Mouse (Mus musculus): ENCODE measurements around the gene Olfr1396. TPM values are rescaled to one million over a fixed set of nuclear protein-coding genes. Genes with fewer than 3 reads are reported as not detected.

Gene Olfr1396
- polyA plus RNA-seq (2012; ENCODE audit: insufficient read depth, low replicate concordance), result not detected in 2 replicates

DNA sequence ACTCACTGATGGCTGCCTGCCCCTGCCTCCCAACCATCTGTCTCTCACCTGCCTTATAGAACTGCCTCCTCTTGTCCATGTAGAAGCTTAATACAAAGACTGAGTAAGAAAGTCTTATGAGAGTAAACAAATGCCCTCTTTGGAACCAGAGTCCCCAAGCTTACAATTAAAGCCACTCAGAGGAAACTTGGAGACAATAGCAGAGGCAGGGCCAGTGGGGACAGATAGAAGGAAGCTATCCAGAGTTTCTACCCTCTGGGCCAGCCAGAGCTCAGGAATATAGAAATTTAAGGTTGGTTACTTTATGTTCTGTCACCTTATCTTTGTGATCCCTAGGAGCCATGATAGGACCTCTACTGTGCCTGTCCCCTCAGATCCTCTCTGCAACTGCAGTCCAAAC lies at the start of gene Olfr1396:
Gene Olfr1396 (minus strand): TSS at position 101 of the 400 bp plus-strand sequence.
- peaks cover 35% of the 10 kb centered on the region for H3K36me3 ChIP-seq (replicated peaks; ENCODE audit: low read length)
- no peaks in the 10 kb centered on the region for H3K27me3 ChIP-seq (replicated peaks)
- H3K4me1 ChIP-seq, result peaks cover 28% of the 10 kb centered on the region
- H3K9me3 ChIP-seq, result no peaks in the 10 kb centered on the region
- H3K4me3 ChIP-seq (replicated peaks), result no peak within 1 kb of the TSS
- no peak for TF ChIP-seq FLI1 (IDR thresholded peaks at IDR 0.05; ENCODE audit: low read length)
- TF ChIP-seq GATA1 (IDR thresholded peaks at IDR 0.05; ENCODE audit: borderline replicate concordance, low read length), result no peak

DNA sequence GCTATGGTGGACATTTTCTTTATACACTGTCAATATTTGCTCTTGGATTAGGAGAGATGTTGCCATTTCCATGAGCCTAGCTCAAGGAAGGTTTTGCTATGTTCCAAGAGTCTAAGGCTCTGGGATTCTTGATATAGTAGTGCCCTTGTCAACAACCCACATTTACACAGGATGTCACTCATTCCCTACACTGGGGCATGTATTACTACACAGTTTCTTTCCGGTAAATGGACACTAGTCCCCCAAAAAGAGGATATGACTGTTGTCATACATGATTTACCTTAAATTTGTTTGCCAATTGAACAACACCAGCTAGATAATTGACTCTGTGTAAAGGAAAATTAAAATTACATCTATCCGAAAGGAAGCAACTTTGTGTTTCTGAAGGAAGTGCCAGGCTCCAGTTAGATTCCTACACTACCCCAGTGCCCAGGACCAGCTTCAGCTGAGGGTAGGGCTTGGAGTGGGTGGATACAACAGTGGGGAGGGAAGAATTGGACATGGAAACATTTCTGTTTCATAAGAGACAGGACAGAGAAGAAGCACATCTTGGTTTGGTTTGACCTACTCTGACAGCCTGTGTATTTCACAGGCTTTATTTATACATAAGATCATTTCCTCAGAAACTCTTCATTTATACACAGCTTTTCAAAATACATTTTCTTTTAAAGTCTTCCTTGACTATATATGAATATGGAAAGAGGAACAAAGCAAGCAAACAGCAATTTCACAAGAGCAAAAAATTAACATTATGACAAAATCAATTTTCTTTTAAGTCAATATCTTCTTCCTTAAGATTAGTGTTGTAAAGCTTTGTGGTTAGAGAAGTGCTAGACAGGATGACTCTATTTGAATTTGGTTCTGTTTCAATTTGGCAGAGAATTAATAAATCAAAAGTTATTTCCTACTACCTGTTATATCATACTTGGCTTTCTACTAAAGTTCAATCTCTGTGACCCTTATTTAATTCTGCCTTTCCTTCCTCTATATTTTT lies 42.4 kb upstream of the Olfr1396 start:
- H3K27me3 ChIP-seq (replicated peaks), result peaks cover 4% of the 10 kb centered on the region
- no peak for TF ChIP-seq GATA1 (IDR thresholded peaks at IDR 0.05; ENCODE audit: borderline replicate concordance, low read length)
- TF ChIP-seq FLI1 (IDR thresholded peaks at IDR 0.05; ENCODE audit: low read length), result no peak
- H3K4me1 ChIP-seq, result peaks cover 23% of the 10 kb centered on the region

DNA sequence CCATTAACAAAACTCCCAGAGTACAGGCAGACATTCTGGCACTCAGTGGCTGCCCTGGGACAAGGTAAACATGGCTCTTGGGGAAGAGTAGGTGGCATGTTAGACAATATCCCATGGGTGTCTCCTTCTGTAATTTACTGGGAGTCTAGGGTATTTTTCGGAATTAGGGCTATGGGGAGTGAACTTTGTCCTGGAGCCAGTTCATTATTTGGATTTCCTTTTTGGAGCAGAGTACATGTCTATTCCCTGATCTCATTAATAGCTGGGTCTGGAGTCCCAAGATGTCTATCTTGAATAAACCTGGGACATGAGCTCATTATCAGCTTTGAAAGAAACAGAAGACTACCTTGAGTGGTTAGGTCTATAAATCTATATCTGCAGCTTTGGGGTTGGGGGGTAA lies 39.4 kb upstream of the Olfr1396 start, which contains the start of gene Olfr1394:
Gene Olfr1394 (plus strand): TSS at position 301 of the 400 bp plus-strand sequence.
- TF ChIP-seq FLI1 (IDR thresholded peaks at IDR 0.05; ENCODE audit: low read length) (no peak), GATA1 (IDR thresholded peaks at IDR 0.05; ENCODE audit: borderline replicate concordance, low read length) (no peak)
- Histone ChIP-seq H3K9me3 (no peaks in the 10 kb centered on the region), H3K36me3 (replicated peaks; ENCODE audit: low read length) (no peaks in the 10 kb centered on the region), H3K4me1 (peaks cover 25% of the 10 kb centered on the region), H3K4me3 (replicated peaks) (no peak within 1 kb of the TSS), H3K27me3 (replicated peaks) (no peaks in the 10 kb centered on the region)

More for the DNA sequence above, 42.4 kb upstream of the Olfr1396 start:
- Histone ChIP-seq H3K4me3 (replicated peaks) (no peak overlapping the region), H3K9me3 (0 out of 2 replicates have a peak, but pooled peaks cover 3% of the 10 kb centered on the region), H3K36me3 (replicated peaks; ENCODE audit: low read length) (no peaks in the 10 kb centered on the region)

DNA sequence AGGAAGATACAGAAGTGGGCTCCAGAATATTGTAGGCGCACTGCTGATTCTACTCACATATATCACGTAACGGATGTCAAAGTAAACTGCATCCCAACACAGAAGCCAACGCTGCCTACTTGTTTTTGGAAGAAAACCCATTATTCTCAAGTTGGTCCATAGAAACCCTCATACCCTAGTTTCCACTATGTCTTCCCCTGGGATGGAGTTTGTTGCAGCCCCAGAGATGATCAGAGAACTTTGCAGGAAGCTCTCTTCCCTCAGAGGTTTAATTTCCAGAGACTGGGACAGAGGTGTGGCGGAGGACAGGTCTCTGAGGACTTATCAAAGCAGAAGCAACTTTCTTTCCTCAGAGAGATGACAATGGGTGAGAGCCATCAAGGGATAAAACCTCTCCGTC lies 27.3 kb upstream of the Olfr1396 start, which contains the start of gene Olfr1395:
Gene Olfr1395 (plus strand): TSS at position 301 of the 400 bp plus-strand sequence.
- H3K9me3 ChIP-seq, result no peaks in the 10 kb centered on the region
- TF ChIP-seq GATA1 (IDR thresholded peaks at IDR 0.05; ENCODE audit: borderline replicate concordance, low read length) (no peak), FLI1 (IDR thresholded peaks at IDR 0.05; ENCODE audit: low read length) (no peak)
- H3K36me3 ChIP-seq (replicated peaks; ENCODE audit: low read length), result no peaks in the 10 kb centered on the region
- H3K4me3 ChIP-seq (replicated peaks), result no peak within 1 kb of the TSS
- H3K27me3 ChIP-seq (replicated peaks), result peaks cover 4% of the 10 kb centered on the region
- peaks cover 40% of the 10 kb centered on the region for H3K4me1 ChIP-seq

DNA sequence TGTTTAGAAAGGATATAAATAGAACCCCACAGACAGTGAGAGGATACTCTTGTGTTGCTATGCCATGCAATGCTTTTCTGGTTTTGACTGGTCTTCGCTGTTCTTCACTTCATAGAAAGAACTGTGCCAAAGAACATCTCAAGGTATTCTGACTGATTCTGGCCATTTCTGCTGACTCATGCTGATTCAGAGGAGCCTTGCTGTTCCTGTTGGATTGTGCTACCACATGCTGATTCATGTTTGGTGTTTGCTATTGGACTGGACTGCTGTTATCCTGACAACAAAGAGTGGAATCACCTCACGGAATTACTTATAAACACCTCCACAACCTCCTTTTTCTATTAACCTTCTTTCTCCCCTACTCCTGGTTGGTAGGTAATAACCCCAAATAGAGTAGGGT lies 9.5 kb upstream of the Olfr1396 start:
- peaks cover 28% of the 10 kb centered on the region for H3K36me3 ChIP-seq (replicated peaks; ENCODE audit: low read length)
- no peaks in the 10 kb centered on the region for H3K9me3 ChIP-seq
- TF ChIP-seq GATA1 (IDR thresholded peaks at IDR 0.05; ENCODE audit: borderline replicate concordance, low read length) (no peak), FLI1 (IDR thresholded peaks at IDR 0.05; ENCODE audit: low read length) (no peak)
- no peaks in the 10 kb centered on the region for H3K27me3 ChIP-seq (replicated peaks)
- H3K4me1 ChIP-seq, result peaks cover 22% of the 10 kb centered on the region
- H3K4me3 ChIP-seq (replicated peaks), result no peak overlapping the region

DNA sequence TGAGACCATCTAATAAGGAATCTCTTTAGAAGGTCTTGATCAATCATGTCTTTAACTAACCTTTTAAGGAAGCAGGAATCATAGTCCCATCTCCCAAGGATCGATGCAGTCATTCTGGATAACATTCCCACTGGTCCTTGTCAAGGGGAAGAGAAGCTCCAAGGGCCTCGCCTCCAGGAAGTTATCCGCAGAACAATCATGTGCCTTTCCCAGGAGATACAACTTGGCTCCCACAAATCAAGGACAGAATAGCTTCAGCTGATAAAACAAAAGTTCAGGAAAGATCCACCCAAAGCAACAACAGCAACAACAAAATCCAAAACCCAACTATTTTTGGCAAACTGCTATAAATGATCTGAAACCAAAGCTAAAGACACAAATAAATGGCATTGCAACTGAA lies 5.0 kb upstream of the Olfr1396 start:
- Histone ChIP-seq H3K9me3 (no peaks in the 10 kb centered on the region), H3K4me3 (replicated peaks) (no peak overlapping the region), H3K4me1 (peaks cover 14% of the 10 kb centered on the region), H3K27me3 (replicated peaks) (no peaks in the 10 kb centered on the region), H3K36me3 (replicated peaks; ENCODE audit: low read length) (peaks cover 42% of the 10 kb centered on the region)
- no peak for TF ChIP-seq GATA1 (IDR thresholded peaks at IDR 0.05; ENCODE audit: borderline replicate concordance, low read length)
- TF ChIP-seq FLI1 (IDR thresholded peaks at IDR 0.05; ENCODE audit: low read length), result no peak

DNA sequence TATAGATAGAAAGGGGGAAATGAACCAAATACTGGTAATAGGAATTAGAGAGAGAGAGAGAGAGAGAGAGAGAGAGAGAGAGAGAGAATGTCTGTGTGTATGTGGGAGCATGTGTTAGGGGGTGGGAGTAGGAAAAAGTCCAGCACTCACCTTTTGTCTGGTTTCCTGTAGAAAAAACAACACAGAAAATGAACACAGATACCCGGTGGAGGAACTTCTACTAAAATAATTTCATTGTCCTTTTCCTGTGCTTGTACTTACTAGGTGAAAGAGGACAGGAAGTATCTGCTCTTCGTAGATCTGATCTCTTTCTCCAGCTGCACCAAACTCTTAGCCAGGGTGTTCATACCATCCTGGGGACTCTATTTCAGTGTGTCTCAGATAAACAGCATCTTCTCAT lies 516 bp downstream of the Olfr1396 start:
- Histone ChIP-seq H3K4me3 (replicated peaks) (no peak overlapping the region), H3K36me3 (replicated peaks; ENCODE audit: low read length) (peaks cover 30% of the 10 kb centered on the region), H3K4me1 (peaks cover 31% of the 10 kb centered on the region), H3K27me3 (replicated peaks) (no peaks in the 10 kb centered on the region), H3K9me3 (no peaks in the 10 kb centered on the region)
- no peak for TF ChIP-seq FLI1 (IDR thresholded peaks at IDR 0.05; ENCODE audit: low read length)
- TF ChIP-seq GATA1 (IDR thresholded peaks at IDR 0.05; ENCODE audit: borderline replicate concordance, low read length), result no peak

DNA sequence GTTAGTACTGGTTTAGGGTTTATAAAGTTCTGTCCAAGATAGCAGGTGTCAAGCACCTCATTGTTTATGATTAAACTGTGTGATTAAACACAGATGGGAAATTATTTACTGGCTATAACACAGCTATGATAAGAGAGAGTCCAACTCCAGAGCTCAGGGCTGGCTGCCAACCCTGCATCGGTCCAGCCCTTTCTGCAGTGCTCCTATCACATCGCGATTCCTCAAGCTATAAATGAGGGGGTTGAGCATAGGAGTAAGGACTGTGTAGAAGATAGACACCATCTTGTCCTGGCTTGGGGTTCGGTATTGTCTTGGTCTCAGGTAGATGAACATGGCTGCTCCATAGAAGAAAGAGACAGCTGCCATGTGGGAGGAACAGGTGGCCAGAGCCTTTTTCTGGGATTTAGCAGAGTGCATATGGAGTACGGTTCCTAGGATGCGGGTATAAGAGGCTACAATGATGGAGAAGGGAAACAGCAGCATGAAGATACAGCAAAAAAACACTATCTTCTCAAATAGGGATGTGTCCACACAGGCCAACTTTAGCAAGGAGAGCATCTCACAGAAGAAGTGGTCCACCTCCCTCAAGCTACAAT lies 2.0 kb downstream of the Olfr1396 start:
- Histone ChIP-seq H3K4me1 (peaks cover 40% of the 10 kb centered on the region), H3K4me3 (replicated peaks) (no peak overlapping the region), H3K27me3 (replicated peaks) (no peaks in the 10 kb centered on the region), H3K9me3 (no peaks in the 10 kb centered on the region), H3K36me3 (replicated peaks; ENCODE audit: low read length) (peaks cover 21% of the 10 kb centered on the region)
- TF ChIP-seq GATA1 (IDR thresholded peaks at IDR 0.05; ENCODE audit: borderline replicate concordance, low read length) (no peak), FLI1 (IDR thresholded peaks at IDR 0.05; ENCODE audit: low read length) (no peak)

DNA sequence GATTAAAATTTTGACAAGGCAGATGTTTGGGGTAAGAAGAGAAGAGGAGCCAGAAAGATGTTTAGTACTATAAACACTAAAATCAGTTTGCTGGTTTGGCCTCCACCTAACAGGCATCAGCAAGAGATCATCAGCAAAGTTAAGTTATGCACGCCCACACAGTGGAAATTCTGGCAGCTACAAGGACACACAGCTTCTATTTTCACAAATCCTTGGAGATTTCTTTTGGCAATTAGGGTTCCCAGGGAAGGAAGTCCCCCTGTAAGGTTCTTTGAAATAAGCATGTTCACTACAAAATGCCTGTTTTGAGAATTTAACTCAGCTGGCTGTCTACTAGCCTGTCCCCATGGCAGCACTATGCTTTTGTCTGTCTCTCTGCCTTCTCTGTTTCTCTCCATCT lies 3.7 kb downstream of the Olfr1396 start:
- no peaks in the 10 kb centered on the region for H3K9me3 ChIP-seq
- peaks cover 22% of the 10 kb centered on the region for H3K36me3 ChIP-seq (replicated peaks; ENCODE audit: low read length)
- H3K4me1 ChIP-seq, result peaks cover 54% of the 10 kb centered on the region
- no peaks in the 10 kb centered on the region for H3K27me3 ChIP-seq (replicated peaks)
- no peak for TF ChIP-seq GATA1 (IDR thresholded peaks at IDR 0.05; ENCODE audit: borderline replicate concordance, low read length)
- TF ChIP-seq FLI1 (IDR thresholded peaks at IDR 0.05; ENCODE audit: low read length), result no peak
- H3K4me3 ChIP-seq (replicated peaks), result no peak overlapping the region
